Mouse (Mus musculus) retina, postnatal 1 day (tissue): ENCODE measurements around the gene Gm20388.

ENCODE experiments used
- DNase-seq: peaks from one replicate; pipeline ENCODE4 v3.0.0-alpha.2; 2012

The Gm20388 gene

DNA sequence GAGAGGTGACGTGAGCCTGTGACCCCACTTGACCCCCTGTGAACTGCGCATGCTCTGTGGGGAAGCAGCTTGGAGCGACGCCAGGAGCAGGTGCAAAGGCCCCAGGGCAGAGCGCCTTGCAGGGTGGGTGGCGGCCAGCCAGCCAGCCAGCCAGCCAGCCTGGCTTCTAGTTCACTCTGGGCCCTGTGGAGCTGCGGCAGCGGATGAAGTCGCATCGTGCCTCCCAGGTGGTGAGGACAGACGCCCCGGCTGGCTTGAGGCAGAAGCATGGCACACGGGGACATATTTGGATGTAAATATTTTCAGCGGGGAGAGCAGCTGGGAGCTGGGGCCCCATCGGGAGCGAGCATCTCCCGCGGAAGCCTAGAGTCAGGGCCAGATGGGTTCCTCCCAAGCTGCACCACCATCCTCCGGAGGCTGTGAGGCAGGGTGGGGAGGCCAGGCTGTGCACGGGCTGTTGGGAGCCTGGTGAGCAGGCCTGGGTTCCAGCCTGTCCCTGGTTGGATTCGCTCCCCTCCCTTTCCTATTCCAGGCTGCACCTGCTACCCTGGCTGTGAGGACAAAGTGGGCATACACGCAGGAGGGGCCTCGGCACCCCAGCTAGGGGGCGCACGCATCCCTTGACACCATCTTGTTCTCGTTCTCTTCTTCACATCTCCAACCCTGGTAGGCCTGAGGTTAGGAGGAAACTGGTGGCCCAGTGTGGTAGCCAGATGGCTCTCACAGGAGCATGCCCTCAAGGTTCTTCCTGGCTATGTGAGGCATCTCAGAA lies 2798.9 kb downstream of the Gm20388 start:
- peak; percentile 46 for DNase-seq

DNA sequence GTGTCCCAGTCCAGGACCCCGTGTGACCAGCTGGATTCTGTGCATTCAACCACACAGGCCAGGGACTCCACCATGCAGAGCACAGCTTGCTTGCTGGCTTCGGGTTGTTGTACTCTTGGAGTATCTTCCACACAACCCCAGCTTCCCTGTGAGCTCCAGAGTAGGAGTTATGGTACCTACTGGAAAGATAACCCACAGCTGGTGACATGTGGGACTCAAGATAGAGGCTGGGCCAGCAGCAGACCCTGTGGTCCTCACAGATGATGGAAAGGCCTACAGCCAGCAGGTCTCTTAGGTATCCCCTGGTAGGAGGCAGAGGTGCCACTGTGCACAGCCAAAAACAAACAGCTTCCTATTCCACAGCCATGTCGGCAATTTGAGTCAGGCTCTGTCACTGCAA lies 2800.8 kb downstream of the Gm20388 start:
- no peak for DNase-seq

DNA sequence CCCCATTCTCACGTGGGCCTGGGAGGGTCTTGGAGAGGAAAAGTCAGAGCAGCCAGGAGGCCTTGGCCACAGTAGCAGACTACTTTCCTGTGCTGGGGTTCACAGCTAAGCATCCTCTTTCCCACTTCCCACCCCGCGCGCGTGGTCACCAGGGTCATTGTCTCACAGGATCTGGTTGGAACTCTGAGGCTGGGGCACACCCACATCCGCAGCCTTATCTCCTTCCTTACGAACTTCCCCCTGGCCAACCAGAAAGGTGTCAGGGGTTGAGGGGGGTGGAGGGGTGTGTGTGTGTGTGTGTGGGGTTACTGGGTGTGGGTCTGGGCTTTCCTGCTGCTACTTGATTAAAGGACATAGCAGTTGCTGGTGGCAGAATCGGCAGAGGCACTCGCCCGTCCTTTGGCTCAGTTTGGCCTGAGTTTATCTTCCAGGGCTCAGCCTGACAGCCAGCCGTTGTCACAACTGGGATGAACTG lies 2801.3 kb downstream of the Gm20388 start:
- no peak for DNase-seq

DNA sequence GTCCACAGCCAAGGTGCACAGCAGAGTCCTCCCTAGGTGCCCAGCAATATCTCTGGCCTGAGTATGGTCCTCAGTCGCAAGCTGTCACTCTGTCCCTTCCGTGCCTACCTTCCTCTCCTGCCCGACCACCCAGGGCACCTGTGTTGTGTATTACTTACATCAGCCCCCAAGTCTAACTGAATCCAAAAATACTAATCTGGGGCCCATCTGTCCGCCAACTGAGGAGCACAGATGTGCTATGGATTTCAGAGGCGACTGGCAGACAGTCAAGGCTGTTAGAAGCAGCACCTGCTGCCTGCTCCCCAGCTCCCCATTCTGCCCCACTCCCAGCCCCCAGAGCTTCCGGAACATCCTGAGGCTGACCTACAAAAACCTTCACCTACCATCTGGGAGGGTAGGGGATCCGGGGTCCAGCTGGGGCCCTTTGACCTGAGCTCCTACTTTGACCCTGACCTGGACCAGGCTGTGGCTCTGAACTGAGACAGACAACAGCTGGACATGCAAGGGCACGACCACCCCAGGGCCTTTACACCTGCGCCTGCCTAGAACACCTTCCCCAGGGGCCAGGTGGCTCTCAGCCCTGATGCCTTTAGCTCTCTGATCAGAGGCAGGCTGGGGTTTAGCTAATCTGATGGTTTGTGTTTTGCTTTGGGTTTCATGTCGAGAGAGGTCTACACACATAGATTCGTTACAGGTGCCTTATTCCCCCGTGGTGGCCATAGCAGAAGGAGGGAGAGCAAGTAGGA lies 2801.9 kb downstream of the Gm20388 start:
- no peak for DNase-seq

DNA sequence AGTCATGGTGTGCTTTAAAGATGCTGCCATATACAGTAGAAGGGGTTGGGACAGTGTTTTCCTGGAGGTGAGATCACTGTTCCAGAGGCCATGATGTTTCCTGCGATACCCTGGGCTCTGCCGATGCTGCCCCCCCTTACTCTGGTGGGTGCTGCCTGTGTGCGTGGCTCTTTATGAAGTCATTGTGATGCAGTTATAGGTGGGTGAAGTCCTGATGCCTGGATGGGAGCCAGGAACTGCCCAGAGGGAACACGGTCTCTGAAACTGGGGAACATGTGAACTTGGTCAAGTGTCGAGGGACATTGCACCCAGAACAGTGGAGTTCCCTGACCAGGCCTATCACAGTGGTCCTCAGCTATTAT lies 2802.5 kb downstream of the Gm20388 start:
- no peak for DNase-seq

DNA sequence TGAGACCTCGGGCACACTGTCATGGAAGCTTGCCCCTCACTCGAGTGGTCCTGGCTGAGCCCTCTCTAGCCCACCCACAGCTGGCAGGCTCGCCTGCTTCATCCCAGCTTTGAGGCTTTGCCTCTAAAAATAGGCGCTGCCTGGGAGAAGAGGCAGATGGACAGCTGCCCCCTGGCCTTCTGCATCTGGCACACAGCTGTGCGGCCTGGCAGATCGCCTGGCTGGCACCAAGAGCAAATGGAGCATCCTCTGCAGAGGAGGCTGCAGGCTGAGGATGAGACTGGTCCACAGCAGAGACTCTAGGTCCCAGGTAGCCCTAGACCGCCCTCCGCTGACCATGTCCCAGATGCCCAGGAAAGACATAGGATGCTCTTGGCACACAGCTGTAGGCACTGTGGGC lies 2805.9 kb downstream of the Gm20388 start:
- no peak for DNase-seq

DNA sequence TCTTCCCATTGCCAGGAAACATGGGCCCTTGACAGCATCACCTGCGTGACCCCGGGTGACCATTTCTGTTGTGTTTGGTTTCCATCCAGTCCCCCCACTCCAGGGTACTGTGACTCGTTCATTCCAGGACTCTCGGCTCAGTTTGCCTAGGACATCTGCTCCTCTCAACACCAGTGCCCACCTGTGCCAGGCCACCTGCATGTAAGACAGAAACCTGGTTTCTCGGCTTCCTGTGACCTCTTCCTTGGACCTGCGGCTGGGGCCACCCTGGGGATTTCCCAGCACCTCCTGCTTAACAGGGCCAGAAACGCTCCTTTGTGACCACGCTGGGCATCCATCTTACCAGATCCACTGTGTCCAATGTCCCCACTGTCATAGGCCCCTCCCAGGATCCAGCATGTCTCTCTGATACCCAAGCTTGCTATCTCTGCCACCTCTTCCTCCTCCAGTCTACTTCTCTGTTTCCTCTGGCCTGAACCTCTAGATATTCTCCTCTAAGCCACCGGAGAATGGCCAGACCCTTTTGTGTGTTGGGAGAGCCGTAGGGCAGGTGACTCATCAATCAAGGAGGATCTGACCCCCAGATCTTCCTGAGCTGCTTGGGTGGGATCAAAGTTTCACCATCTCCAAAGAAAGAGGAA lies 2807.3 kb downstream of the Gm20388 start:
- DNase-seq: no peak

DNA sequence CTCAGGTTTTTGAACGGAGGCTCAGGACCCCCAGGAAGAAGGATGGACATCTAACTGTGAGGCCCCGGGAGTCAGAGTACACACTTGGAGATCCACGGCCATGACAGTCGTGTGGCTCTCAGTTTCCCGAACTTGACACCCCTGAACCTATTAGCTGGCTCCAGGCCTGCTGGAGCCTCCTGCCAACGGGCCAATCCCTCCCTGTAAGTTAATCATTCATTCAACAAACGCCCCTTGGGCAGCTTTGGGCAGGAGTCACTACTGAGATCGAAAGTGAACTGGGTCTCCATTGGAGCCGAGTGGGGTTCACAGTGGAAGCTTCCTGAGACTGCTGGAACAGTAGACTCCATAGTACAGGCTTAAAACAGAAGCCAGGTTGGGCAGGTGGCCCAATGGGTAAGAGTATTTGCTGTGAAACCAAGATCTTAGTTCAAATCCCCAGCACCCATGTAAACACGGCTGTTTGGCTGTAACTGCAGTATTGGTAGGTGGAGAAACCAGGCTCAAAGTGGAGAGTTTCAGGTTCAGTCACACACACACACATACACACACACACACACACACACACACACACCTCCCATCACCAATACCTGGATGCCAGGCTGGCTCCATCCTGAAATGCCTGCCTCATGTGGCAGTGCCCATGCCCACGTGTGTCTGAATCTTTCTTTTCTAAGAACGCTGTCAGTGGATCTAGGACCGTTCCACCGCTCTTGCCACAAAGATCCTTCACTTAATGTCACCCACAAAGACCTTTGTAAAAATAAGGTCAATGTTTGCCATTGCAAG lies 2808.3 kb downstream of the Gm20388 start:
- DNase-seq: no peak

DNA sequence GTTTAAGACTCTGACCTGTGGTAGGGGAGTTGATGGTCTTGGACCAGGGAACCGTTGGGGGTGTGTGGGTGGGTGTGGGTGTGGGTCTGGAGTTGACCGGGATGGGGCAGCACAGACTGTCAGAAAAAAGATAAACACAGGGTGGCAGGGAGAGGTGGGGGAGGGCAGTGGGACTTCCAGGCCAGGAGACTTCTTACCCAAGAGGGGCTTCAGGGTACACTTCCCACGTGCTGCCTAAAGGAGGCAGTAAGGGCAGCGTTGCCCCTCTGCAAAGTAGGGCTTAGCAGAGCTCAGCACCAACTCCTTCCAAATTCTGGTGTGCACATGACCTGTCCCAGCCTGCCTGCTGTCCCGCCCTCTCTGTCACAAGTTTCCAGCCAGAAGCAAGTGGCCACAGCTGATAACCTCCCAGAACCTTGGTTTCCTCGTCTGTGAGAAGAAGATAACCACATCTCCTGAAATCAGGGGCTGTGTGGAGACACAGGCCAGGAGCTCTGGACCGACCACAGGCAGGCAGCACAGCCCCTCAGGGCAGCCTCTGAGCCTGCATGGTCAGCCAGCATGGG lies 2808.9 kb downstream of the Gm20388 start:
- peak; percentile 24 for DNase-seq

DNA sequence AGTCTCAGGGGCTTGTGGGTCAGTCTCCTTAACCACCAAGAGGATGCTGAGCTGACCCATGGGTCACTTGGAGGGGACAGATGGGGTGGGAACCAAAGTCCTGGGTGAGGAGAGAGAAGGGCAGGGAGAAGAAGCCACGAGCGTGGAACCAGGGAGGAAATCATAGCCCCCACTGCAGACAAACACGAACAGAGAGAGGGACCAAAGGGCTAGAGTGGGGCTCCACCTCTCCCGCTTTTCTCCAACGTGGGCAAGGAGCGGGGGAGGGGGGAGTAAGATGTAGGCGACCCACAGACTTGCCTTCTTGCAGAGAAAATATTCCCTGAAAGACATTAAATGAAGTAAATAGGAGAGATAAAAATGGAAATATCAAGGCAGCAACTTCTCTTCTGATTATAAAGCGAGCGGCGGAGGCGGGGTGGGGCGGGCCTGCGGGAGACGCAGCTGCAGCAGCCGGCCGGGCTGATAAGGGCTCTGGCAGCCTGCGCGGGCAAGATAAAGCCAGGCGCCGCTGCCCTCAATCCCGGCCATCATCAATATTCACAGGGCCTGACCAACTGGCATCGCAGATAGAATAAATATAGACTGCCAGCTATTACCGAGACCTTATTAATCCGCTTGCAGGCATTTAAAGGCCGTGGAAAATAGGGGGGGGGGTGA lies 2809.6 kb downstream of the Gm20388 start:
- peak; percentile 34 for DNase-seq

DNA sequence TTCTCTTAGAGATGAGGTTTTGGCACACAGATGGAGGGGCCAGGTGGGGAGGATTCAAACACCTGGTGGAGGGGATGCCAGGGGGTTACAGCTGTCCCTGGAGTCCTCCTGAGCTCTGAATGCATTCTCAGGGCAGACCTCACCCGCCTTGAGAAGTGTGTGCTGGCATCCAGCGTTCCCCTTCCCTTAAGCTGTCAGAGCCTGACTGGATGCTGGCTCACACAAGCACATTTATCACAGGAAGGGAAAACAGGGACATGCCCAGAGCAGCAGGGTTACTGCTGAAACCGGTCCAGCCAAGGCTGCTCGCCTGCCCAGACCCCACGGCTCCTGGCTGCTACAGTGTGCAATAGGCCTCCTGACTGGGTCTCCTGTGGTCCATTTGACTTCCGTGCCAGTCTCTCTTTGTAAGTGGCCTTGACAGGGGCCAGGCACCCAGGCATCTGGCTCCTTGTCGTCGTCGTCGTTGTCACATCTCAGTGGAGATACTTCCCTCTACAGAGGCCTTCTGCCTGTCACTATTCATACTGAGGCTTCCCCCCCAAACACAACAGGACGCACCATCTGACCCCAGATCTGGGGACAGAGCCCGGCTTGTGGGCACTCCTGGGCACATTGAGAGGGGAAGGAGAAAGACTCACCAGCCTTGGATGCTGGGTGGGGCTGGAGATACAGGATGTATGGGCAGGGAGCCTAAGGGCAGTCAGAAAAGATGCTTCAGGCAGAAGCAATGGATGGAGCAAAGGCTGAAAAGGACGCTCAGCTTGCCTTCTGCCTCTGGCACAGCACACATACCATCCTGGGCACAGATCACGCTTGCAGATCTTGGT lies 2810.4 kb downstream of the Gm20388 start:
- no peak for DNase-seq

DNA sequence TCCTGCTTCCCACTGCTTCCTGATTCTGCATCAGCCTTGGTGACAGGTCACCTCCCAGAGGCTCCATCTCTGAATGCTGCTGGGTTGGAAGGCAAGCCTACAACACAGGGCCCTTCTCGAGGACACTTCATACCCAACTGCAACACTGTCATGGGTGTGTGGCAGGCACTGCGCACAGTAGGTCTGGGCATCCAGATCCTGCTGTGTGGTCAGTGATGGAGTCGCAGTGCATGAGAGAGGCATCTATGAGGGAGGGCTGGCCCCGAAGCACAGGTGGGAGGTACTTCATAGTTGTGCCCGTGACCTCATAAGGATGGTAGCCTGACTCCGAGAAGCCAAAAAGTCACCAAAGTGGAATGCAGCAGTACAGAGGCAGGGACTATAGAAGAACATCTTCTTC lies 2814.5 kb downstream of the Gm20388 start:
- no peak for DNase-seq

DNA sequence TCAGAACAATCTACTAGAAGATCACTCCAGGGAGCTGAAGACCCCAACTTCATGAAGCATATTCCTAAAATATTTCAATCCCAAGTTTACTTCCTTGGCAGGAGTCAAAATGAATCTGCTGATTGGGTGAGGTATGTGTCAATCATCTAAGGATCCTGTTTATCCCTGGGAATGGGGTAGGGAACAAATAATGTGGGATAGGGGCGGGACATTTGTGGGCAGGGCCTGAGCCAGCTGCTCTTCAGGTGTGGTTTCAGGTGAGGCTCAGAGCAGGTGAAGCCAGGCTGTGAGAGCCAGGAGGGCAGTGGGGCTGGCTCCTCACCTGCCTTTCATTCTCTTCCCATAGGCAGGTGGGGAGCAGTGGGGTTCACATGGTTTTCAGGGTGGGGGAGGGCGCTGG lies 2816.1 kb downstream of the Gm20388 start:
- DNase-seq: no peak

DNA sequence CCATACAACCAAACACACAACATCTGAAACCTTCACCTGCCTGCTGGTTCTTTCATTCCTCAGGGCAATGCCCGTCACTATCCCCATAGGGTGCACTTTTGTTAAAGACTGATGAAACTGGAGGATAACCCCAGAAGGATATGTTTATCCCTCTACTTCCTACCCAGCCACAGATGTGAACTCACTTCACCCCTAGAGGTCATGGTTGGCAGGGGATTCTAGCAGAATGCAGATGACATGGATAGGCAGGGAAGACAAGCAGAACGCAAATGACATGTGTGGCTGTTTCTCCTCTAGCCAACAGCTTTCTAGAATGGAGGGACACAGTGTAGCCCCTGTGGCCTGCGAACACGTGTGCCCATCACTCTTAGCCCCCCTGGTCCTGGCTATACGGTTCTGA lies 2816.8 kb downstream of the Gm20388 start:
- DNase-seq: no peak

DNA sequence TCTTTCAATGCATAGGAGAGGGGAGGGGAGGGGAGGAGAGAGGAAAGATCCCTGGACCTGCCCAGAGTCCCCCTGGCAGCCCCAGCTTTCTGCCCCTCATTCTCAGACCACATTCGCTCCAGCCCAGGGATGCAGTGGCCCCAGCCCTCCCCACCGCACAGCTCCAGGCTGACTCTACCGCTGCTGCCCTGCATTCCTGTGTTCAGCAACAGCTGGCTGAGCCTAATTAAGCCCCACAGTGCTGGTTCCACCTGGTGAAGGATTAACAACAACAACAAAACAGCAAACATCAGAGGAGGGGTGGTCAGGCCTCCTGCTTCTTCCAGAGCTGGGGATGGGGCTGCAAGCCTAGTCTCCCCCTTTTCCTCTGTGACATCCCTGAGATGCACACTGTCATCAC lies 2818.0 kb downstream of the Gm20388 start:
- DNase-seq: no peak

DNA sequence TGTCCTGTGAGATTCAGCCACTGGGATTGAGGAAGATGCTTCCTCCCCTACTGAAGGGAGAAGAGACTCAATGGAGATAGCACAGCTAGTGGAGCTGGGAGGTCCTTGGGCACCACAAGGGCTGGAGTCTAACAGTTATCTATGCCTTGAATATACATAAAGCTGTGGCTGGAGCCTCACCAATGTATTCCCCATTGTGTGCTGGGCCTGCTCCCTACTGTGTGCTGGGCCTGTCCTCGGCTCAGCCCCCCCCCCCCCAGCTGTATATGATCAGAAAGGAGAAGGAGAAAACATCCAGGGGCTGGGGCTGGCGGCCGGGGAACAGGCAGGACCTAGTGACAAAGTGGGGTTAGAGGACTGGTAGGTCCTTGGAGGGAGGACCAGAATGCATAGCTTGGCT lies 2824.5 kb downstream of the Gm20388 start:
- DNase-seq: no peak

DNA sequence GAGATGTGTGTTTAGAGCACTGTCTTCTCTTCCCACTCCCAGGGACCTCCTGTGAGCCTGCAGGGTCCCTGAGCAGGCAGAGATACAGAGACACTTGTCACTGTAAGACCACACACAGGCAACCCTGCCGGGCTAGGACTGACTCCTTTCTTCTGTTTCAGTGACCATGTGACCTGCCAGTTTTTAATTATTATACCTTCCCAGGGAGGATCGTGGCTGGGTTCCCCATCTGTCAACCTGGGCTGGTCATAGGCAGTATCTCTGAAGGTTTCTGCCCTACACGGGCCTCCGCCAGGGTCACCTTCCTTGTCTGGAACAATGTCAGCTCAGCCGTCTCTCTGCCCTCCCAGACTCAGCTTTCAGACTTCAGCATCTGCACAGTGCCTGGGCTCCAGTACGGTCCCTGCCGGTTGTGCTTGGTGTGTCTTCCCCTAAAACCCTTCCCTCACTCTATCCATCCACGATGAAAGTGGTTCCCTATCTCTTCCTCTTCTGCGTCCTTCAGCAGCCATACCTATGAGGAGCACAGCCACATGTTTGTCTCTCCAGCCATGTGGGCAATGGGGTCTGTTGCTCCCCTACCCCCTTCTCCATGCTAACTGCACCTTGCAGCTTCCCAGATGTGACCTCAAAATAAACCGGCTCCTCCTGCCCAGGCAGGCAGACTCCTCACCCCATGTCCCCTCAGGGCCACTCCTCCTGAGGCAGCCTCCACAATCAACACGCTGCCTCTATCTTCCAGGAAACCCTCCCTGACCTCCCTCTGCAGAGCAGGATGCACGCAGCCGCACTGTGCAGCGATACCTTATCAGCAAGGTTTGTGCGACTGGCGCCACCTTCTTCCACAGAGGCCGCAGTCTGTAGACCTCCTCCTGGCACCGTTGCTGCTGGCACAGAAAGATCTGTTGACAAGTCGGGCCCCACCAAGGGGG lies 2825.2 kb downstream of the Gm20388 start:
- peak; percentile 23 for DNase-seq

DNA sequence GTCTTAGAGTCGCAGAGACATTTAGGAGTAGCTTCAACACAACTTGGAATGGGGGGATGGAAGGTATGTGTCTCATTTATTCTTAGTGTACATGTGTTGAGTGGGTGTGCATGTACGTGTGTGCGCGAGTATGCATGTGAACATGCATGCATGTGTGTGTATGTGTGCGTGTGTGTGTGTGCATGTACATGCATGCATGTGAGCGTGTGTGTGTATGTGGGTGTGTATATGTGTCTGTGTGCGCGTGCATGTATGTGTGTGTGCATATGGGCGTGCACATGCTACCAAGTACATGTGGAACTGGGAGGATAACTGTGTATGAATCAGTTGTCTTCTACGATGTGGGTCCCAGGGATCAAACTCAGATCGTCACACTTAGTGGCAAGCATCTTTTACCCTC lies 2826.0 kb downstream of the Gm20388 start:
- DNase-seq: no peak

DNA sequence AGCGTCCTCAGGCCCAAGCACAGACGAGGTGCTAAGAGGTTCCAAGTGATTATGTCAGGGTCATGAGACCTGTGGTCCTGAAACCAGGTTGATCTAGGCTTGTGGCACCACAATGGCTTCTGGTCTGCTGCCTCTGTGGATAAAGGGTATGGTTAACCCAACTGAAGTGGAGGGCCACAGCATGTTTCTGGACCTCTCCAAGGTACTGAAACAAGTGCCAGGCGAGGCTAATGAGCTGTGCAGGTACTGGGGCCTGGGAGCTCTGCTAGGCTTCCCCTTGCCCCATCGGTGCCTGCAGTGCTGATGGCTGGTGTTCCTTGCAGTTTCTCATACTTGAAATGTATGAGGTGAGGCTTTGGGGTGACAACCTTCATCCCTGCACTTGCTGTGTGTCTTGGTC lies 2826.4 kb downstream of the Gm20388 start:
- no peak for DNase-seq

DNA sequence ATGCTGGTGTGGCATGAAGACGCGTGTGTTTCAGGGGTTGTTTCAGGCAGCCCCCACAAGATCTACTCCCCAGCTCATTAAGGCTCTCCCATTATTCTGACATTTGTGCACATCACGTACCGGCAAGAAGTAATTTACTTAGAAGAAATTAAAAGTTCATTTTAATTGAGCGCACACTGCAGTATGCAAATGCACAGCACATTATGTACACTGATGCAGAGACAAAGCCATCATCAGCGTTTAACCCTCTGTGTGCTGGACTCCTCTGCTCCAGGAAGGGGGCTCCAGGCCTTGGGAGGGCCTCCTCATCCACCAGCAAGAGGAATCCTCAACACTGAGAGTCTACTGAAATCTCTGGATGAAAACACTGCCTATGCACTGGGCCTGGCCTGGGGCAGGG lies 2827.2 kb downstream of the Gm20388 start:
- DNase-seq: no peak
